Mouse (Mus musculus) forebrain, embryonic 11.5 days (tissue): Measurements from ENCODE around the gene Afap1l2. TPM values are rescaled to one million over a fixed set of nuclear protein-coding genes. Genes with fewer than 3 reads are reported as not detected.

Experiments used
- polyA plus RNA-seq: library from polyadenylated mRNA; unstranded; fragments of >200 nt; fragmentation: Nextera tagmentation; extraction: Ambion mirVana; gene quantifications from 2 replicates; pipeline ENCODE4 v1.2.1, GENCODE M21; 2014

The Afap1l2 gene
- polyA plus RNA-seq, 1 experiment from 2014 or later = 2.4 TPM

Other genes starting within 250 kb of the Afap1l2 start
- gene Ccdc186, start 186.0 kb downstream of the Afap1l2 start, polyA plus RNA-seq = 17.7 and 20.1 TPM in 2 replicates
- 0.43 and 0.45 TPM in 2 replicates for gene Tdrd1, start 182.0 kb downstream of the Afap1l2 start, polyA plus RNA-seq
- gene Vwa2, start 134.0 kb downstream of the Afap1l2 start, polyA plus RNA-seq = 0.99 and 1.1 TPM in 2 replicates